Mouse (Mus musculus): ENCODE measurements at regions not wholly inside any gene's neighbourhood (a gene's known extent, or its start where the extent isn't known, plus 50 kb on each side); places are given as distances from the start of the nearest gene placed in this dataset.

GRCm38 (mm10) chr5:116761323-116761722 is 169.7 kb upstream of the Srrm4 start:
- H3K4me1 ChIP-seq (replicated peaks), result no peaks in the 10 kb centered on the region
- 91% methylated on average over 6 of the region's 6 CpGs for WGBS

DNA sequence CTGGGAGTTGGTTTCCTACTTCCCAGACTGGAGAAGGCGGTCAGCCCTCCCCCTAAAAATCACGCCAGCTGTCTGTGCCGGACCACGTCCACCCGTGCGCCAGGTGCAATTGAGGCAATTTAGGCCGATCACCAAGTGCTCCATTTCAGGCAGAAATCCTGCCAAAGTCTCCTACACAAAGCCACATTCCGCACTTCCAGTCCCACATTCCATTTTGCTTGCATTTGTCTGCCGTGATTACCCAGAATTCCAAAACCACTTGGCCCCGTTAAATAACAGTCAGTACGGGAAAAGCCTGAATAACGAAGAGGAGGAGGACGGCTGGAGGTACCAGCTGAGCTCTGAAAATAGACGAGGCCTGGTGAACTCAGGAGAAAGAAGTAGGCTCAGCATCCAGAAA is 167.1 kb upstream of the Srrm4 start:
- no peak overlapping the region for H3K4me3 ChIP-seq (replicated peaks)
- no peaks in the 10 kb centered on the region for H3K4me1 ChIP-seq (replicated peaks)
- no peaks in the 10 kb centered on the region for H3K36me3 ChIP-seq
- WGBS, result 57% methylated on average over 14 of the region's 14 CpGs
- H3K9ac ChIP-seq (replicated peaks), result no peak overlapping the region
- ATAC-seq (ENCODE audit: insufficient number of reproducible peaks, insufficient read depth, low FRiP score, low TSS enrichment, low read depth), result no peak
- no peaks in the 10 kb centered on the region for H3K27me3 ChIP-seq
- H3K4me2 ChIP-seq, result no peak overlapping the region
- peaks cover 6% of the 10 kb centered on the region; the same call in 1 of the 2 replicates for H3K9me3 ChIP-seq
- H3K27ac ChIP-seq, result no peak overlapping the region

More at GRCm38 (mm10) chr5:116761323-116761722, 169.7 kb upstream of the Srrm4 start:
- H3K36me3 ChIP-seq, result no peaks in the 10 kb centered on the region
- no peaks in the 10 kb centered on the region for H3K27me3 ChIP-seq
- no peak overlapping the region for H3K4me3 ChIP-seq (replicated peaks)
- no peak for ATAC-seq (ENCODE audit: insufficient number of reproducible peaks, insufficient read depth, low FRiP score, low TSS enrichment, low read depth)
- no peak overlapping the region for H3K9ac ChIP-seq (replicated peaks)
- H3K9me3 ChIP-seq, result peaks cover 19% of the 10 kb centered on the region; the same call in 1 of the 2 replicates
- H3K4me2 ChIP-seq, result no peak overlapping the region
- no peak overlapping the region for H3K27ac ChIP-seq

- no peak overlapping the region for H3K4me2 ChIP-seq
- no peak overlapping the region for H3K4me3 ChIP-seq (replicated peaks)
- H3K4me1 ChIP-seq (replicated peaks), result no peaks in the 10 kb centered on the region
- WGBS, result 73% methylated on average over 2 of the region's 2 CpGs
- H3K27ac ChIP-seq, result no peak overlapping the region
- ATAC-seq (ENCODE audit: insufficient number of reproducible peaks, insufficient read depth, low FRiP score, low TSS enrichment, low read depth), result no peak
- no peak overlapping the region for H3K9ac ChIP-seq (replicated peaks)
- H3K27me3 ChIP-seq, result no peaks in the 10 kb centered on the region
- H3K36me3 ChIP-seq, result no peaks in the 10 kb centered on the region
- no peaks in the 10 kb centered on the region for H3K9me3 ChIP-seq
Measured at GRCm38 (mm10) chr5:116752941-116753340, 161.3 kb upstream of the Srrm4 start.

GRCm38 (mm10) chr5:116752096-116752495 is 160.5 kb upstream of the Srrm4 start:
- H3K4me2 ChIP-seq, result no peak overlapping the region
- no peak overlapping the region for H3K9ac ChIP-seq (replicated peaks)
- H3K9me3 ChIP-seq, result no peaks in the 10 kb centered on the region
- ATAC-seq (ENCODE audit: insufficient number of reproducible peaks, insufficient read depth, low FRiP score, low TSS enrichment, low read depth), result no peak
- H3K4me3 ChIP-seq (replicated peaks), result no peak overlapping the region
- H3K4me1 ChIP-seq (replicated peaks), result no peaks in the 10 kb centered on the region
- 58% methylated on average over 1 of the region's 1 CpGs for WGBS
- no peaks in the 10 kb centered on the region for H3K27me3 ChIP-seq
- no peak overlapping the region for H3K27ac ChIP-seq
- no peaks in the 10 kb centered on the region for H3K36me3 ChIP-seq

DNA sequence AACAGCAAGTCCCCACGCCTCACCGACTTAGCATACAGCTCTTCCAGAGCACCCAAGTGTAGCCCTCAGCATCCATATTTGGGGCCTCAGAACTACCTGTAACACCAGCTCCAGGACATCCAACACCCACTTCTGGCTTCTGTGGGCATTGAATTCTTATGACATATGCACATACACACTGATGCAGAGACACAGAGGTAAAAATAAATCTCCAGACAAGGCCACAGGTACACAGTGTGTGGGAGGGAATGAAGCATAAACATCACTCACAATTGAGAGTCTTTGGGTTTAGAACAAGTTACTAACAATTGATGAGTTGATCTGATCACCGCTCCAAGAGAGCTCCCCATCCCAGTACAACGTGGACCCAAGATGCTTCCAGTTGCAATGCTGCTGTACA is 154.2 kb upstream of the Srrm4 start:
- WGBS, result 90% methylated on average over 4 of the region's 4 CpGs
- no peaks in the 10 kb centered on the region for H3K27me3 ChIP-seq
- no peak overlapping the region for H3K4me2 ChIP-seq
- H3K27ac ChIP-seq, result no peak overlapping the region
- H3K4me3 ChIP-seq (replicated peaks), result no peak overlapping the region
- peaks cover 6% of the 10 kb centered on the region for H3K4me1 ChIP-seq (replicated peaks)
- H3K9me3 ChIP-seq, result no peaks in the 10 kb centered on the region
- H3K36me3 ChIP-seq, result no peaks in the 10 kb centered on the region
- H3K9ac ChIP-seq (replicated peaks), result no peak overlapping the region
- no peak for ATAC-seq (ENCODE audit: insufficient number of reproducible peaks, insufficient read depth, low FRiP score, low TSS enrichment, low read depth)

DNA sequence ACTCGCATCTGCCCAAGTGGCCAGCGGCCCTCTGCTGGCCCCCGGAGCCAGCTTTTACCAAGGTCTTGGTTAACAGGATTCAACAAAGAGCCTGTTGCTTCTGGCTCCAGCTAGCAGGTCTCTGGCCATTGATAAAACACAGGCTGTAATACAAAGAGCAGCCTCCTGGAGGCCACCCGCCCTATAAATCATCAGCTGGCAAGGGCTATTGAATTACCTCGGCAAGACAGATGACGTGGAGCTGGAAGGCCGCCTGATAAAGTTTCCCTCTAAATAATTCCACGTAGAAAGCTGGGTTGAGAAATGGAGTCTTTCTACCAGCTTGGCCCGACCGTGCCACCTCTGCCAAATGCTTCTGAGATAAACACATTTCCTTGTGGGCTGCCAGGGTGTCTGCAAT is 152.8 kb upstream of the Srrm4 start:
- Histone ChIP-seq H3K9ac (replicated peaks) (no peak overlapping the region), H3K27me3 (no peaks in the 10 kb centered on the region), H3K9me3 (no peaks in the 10 kb centered on the region), H3K36me3 (no peaks in the 10 kb centered on the region), H3K4me1 (replicated peaks) (peaks cover 6% of the 10 kb centered on the region), H3K27ac (no peak overlapping the region), H3K4me2 (no peak overlapping the region), H3K4me3 (replicated peaks) (no peak overlapping the region)
- ATAC-seq (ENCODE audit: insufficient number of reproducible peaks, insufficient read depth, low FRiP score, low TSS enrichment, low read depth), result no peak
- WGBS, result 33% methylated on average over 10 of the region's 10 CpGs

GRCm38 (mm10) chr5:116735622-116736021 is 144.0 kb upstream of the Srrm4 start:
- Histone ChIP-seq H3K4me1 (replicated peaks) (no peaks in the 10 kb centered on the region), H3K36me3 (no peaks in the 10 kb centered on the region), H3K9ac (replicated peaks) (no peak overlapping the region), H3K4me3 (replicated peaks) (no peak overlapping the region), H3K4me2 (no peak overlapping the region), H3K9me3 (peaks cover 9% of the 10 kb centered on the region; the same call in 1 of the 2 replicates), H3K27me3 (no peaks in the 10 kb centered on the region), H3K27ac (no peak overlapping the region)
- no peak for ATAC-seq (ENCODE audit: insufficient number of reproducible peaks, insufficient read depth, low FRiP score, low TSS enrichment, low read depth)
- 75% methylated on average over 4 of the region's 4 CpGs for WGBS

- Histone ChIP-seq H3K9ac (replicated peaks) (no peak overlapping the region), H3K4me3 (replicated peaks) (no peak overlapping the region), H3K27ac (no peak overlapping the region), H3K4me2 (no peak overlapping the region), H3K4me1 (replicated peaks) (no peaks in the 10 kb centered on the region), H3K36me3 (no peaks in the 10 kb centered on the region), H3K9me3 (peaks cover 9% of the 10 kb centered on the region; the same call in 1 of the 2 replicates), H3K27me3 (no peaks in the 10 kb centered on the region)
- no peak for ATAC-seq (ENCODE audit: insufficient number of reproducible peaks, insufficient read depth, low FRiP score, low TSS enrichment, low read depth)
- 91% methylated on average over 3 of the region's 3 CpGs for WGBS
Measured at GRCm38 (mm10) chr5:116731509-116731908, 139.9 kb upstream of the Srrm4 start.

DNA sequence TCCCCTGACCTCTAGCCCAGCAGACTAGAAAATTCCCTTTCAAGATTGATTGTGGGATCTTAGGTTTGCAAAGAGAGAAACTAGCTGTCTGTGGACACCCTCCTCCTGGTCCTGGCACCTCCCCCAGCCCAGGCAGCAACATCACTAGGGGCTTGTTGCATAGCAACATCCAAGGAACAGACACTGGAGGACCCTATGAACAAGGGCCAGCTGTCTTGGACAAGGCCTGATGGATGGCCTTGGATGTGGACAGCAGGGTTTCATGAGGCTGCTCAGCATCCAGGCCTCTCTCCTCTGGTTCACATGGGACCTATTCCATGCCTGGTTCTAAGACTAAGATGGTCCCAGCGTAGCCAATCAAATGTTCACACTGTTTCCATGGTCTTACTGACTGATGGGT is 127.6 kb upstream of the Srrm4 start:
- 85% methylated on average over 1 of the region's 1 CpGs for WGBS

DNA sequence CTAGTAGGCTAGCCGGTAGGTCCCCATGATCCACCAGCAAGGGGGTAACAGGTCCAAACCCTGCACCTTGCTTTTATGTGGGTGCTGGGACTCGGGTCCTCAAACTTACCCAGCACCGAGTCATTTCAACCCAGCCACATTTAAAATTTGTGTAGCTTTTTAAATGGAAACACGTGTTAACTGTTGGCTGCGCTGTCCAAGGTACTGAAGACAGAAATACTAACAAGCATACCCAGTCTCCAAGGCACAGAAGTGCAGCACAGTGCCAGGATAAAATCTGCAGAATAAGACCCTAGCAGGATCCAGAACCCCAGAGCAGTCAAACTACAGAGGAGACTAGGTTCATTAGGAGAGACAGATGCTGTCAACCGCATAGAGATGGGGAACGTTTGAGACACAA is 122.6 kb upstream of the Srrm4 start:
- no peak overlapping the region for H3K4me3 ChIP-seq (replicated peaks)
- H3K4me1 ChIP-seq (replicated peaks), result no peaks in the 10 kb centered on the region
- no peak overlapping the region for H3K4me2 ChIP-seq
- no peak overlapping the region for H3K27ac ChIP-seq
- no peak overlapping the region for H3K9ac ChIP-seq (replicated peaks)
- H3K9me3 ChIP-seq, result no peaks in the 10 kb centered on the region
- no peak for ATAC-seq (ENCODE audit: insufficient number of reproducible peaks, insufficient read depth, low FRiP score, low TSS enrichment, low read depth)
- H3K27me3 ChIP-seq, result no peaks in the 10 kb centered on the region
- 26% methylated on average over 7 of the region's 7 CpGs for WGBS
- H3K36me3 ChIP-seq, result no peaks in the 10 kb centered on the region

More for the DNA sequence above, 127.6 kb upstream of the Srrm4 start:
- H3K27me3 ChIP-seq, result no peaks in the 10 kb centered on the region
- H3K9me3 ChIP-seq, result no peaks in the 10 kb centered on the region
- H3K4me1 ChIP-seq (replicated peaks), result no peaks in the 10 kb centered on the region
- H3K27ac ChIP-seq, result no peak overlapping the region
- no peak overlapping the region for H3K9ac ChIP-seq (replicated peaks)
- no peak for ATAC-seq (ENCODE audit: insufficient number of reproducible peaks, insufficient read depth, low FRiP score, low TSS enrichment, low read depth)
- no peak overlapping the region for H3K4me3 ChIP-seq (replicated peaks)
- no peak overlapping the region for H3K4me2 ChIP-seq
- H3K36me3 ChIP-seq, result no peaks in the 10 kb centered on the region

DNA sequence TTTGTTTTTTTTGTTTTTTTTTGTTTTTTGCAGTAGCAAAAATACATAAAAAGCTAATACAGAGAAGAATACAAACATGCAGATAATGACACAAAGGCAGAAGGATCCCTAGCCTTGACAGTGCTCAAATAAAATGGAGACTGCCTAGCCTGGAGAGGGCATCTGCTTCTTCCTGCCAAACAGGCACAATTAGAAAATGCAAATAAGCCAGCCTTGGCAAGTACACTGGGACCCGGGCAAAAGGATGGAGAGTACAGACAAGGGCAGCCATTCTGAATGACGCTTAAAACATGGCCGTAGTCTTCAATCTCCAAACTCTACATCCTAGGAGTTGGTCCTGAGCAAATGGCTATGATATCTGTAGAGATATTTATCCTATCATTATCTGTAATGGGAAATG is 120.4 kb upstream of the Srrm4 start:
- H3K9ac ChIP-seq (replicated peaks), result no peak overlapping the region
- H3K4me3 ChIP-seq (replicated peaks), result no peak overlapping the region
- no peaks in the 10 kb centered on the region for H3K9me3 ChIP-seq
- WGBS, result 90% methylated on average over 3 of the region's 3 CpGs
- no peak overlapping the region for H3K27ac ChIP-seq
- no peak for ATAC-seq (ENCODE audit: insufficient number of reproducible peaks, insufficient read depth, low FRiP score, low TSS enrichment, low read depth)
- H3K36me3 ChIP-seq, result no peaks in the 10 kb centered on the region
- no peaks in the 10 kb centered on the region for H3K4me1 ChIP-seq (replicated peaks)
- H3K27me3 ChIP-seq, result no peaks in the 10 kb centered on the region
- H3K4me2 ChIP-seq, result no peak overlapping the region

GRCm38 (mm10) chr5:116708505-116708904 is 116.9 kb upstream of the Srrm4 start:
- 25% methylated on average over 6 of the region's 6 CpGs for WGBS
- no peak overlapping the region for H3K4me2 ChIP-seq
- no peak overlapping the region for H3K9ac ChIP-seq (replicated peaks)
- no peak overlapping the region for H3K4me3 ChIP-seq (replicated peaks)
- H3K36me3 ChIP-seq, result no peaks in the 10 kb centered on the region
- no peak for ATAC-seq (ENCODE audit: insufficient number of reproducible peaks, insufficient read depth, low FRiP score, low TSS enrichment, low read depth)
- H3K27ac ChIP-seq, result no peak overlapping the region
- H3K9me3 ChIP-seq, result no peaks in the 10 kb centered on the region
- H3K27me3 ChIP-seq, result no peaks in the 10 kb centered on the region
- no peaks in the 10 kb centered on the region for H3K4me1 ChIP-seq (replicated peaks)
